Mouse (Mus musculus) right cerebral cortex, postnatal 4 days (tissue): ENCODE data around the gene Afap1l2.

ENCODE experiments used
- DNase-seq: peaks from one replicate; pipeline ENCODE4 v3.0.0-alpha.2; 2022

Afap1l2 gene

DNA sequence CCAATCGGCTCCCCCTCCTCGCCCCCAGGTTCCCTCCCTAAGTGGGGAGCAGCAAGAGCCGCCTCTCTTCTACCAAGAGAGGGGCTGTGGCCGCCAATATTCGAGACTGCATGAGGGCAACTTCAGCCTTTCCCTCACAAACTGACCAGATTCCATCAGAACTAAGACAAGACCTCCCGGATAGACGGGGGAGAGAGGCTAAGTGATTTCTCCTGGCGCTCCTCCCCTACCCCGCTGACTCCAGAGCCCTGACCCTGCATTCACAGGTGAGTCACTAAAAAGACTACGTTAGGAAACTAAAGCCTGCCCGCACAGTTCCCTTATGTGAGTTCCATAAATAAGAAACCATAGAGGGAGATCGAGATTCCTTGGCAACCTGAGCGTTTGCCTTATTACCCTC is 1.2 kb downstream of the Afap1l2 start:
- DNase-seq, result no peak

DNA sequence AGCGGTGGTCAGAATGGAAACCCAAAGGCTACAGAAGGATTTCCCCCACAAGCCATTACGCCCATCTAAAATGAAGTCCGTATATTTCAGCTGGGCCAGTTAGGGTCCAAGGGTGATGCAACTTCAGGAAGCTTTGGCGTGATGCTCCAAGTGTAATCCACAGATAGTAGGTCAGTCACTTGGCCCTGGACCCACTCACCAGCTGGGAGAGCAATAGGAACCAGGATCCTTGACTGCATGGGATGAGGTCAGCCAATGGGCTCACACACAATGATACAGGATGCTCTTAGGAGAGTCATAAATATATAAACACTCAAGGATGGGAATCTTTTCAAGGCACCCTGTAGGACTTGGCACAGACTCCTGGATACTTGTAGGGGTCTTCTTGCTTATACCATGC is 3.0 kb downstream of the Afap1l2 start:
- no peak for DNase-seq

DNA sequence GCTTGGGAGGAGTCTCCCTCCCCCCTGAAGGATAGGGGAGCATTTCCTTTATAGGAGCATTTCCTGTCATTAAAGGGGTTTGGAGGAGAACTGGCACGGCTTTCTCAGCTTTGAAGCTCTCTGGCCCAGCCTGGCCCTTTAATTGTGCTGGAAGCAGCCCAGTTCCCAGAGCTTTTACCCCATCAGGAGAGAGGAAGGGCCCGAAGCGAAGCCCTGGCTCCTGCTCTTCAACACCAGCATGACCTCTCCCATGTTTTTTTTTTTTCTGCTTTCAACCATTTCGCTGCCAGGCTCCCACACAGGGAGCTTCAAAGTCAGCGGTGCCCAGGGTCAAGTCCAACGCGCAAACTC is 4.6 kb downstream of the Afap1l2 start:
- no peak for DNase-seq

DNA sequence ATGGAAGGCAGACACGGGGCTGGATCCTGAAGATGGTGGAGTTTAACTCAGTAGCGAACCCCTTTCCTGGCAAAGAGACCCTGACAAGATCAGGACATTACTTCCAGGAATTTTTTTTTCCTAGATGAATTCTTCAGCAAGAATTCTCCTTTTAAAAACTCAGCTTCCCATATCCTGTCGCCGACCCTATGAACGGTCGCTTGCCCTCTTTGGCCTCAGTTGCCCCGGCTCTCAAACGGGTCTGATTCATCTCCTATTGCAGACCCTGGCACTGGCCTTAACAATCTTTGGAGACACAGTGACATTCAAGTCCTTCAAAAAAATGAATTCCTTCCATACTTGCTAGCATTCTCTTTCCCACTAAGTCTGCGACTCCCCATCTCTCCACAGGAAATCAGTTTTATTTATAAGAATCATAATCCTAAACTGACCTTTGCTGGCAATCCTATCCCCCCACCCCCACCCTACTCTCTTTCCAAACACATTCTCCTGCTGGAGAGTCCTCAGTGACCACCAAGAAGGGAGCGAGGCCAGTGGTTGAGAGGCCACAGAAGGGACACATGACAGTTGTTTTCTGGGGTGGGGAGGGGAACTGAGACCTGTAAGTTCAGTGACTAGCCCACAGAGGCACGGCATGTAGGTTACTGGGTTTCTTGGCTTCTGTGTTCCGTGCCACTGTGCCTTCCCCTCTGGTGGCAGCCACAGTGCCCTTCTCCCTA is 5.1 kb downstream of the Afap1l2 start:
- no peak for DNase-seq

DNA sequence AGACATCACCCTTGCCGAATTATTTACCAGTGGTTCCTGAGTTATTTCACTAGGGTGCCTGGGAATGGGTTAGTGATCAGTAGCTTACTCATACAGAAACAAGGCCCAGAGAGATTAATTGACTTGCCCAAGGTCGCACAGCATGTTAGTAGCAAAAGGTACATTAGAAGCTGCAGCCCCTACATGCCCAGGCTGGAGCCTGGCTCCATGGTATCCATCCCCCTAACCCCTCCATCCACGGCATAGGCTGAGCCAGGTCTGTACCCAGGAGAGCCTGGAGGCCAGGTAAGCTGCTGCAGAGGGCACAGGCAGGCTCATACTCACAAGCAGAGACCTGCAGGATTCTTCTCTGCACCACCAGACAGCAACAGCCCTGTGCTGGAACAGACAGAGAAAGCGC is 6.1 kb downstream of the Afap1l2 start:
- DNase-seq, result no peak

DNA sequence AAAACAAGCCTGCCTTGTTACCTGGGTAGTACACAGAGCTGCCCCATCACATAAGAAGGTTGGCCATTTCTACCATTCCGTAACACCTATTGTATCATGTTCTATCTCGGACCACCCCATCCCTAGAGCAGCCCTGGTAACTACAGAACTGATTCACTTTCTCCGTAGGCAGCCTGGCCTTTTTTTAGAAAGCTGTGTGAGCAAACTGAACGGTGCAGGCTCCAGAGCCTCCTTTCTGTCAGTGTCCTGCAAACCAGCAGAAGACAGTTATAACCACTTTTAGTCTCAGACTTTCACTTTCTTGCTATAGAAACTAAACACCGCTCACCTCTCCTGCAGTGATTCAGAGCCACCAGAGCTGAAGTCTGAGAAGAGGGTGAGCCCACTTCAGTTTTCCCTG is 7.4 kb downstream of the Afap1l2 start:
- DNase-seq, result no peak

DNA sequence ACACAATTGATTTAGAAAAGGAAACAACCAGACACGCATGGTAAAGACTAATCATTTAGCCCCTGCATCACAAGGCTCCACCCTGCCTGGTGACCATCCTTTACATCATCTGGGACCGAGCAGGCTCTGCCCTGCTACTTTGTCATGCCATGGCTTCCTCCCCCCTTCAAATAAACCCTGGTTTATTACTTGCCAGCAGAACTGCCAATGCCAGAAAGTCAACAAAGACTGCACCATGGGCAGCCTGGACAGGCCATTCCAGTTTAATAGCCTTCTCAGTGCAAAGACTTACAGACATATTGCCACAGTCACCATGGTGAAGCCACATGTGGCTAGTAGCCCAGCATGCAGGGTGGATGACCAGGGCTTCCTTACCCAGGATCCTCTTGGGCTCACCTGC is 8.2 kb downstream of the Afap1l2 start:
- DNase-seq, result no peak

DNA sequence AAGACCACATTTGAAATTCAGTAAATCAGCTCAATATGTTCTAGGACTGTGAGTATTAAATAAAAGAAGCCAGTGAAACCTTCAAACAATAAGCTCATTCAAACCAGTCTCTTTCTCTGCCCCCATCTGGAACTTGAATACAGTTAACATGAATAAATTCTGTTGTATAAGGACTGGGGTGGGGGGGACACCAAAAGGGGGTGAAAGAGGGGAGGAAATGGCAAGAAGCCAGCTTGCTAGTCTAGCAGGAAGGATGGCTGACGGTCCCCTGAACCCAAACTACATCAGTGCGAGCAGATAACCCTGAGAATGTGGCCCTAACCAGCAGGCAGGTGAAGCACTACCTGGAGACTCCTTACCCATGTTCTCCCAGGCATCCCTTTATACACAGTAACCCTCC is 9.1 kb downstream of the Afap1l2 start:
- DNase-seq, result no peak

DNA sequence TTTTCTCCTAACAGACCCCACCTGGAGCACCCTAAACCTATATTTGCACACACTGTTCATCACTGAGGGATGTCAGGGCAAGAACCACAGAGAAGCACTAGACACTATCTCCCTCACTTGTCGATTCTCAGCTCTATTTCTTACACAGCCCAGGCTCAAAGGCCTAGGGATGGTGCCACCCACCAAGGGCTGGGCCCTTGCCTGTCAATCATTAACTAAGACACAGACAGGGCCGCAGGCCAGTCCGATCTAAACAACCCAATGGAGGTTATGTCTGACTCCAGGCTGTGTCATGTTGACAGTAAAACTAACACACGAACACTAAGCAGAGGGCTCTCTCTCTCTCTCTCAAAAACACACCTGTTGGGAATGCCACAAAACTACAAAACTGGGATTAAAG is 9.7 kb downstream of the Afap1l2 start:
- no peak for DNase-seq

DNA sequence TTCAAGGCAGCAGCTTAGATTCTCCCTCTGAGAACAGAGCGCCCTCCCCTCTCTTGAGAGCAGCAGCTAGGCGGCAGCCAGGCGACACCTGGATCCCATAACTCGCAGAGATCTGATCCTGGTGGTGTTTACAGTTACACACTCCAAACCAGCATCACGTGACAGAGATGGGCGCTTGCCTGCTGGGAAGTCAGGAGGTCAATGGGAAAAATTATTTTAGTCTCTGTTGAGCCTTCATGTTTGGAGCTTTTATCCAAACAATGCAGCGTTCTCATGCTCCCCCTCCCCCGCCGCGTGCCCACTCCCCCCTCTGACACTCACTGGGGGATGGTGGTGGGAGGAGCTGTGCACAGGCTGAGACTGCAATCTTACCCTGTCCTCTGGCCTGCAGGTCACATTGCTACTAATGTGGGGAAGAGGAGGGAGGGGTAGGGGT is 10.8 kb downstream of the Afap1l2 start:
- DNase-seq, result no peak

DNA sequence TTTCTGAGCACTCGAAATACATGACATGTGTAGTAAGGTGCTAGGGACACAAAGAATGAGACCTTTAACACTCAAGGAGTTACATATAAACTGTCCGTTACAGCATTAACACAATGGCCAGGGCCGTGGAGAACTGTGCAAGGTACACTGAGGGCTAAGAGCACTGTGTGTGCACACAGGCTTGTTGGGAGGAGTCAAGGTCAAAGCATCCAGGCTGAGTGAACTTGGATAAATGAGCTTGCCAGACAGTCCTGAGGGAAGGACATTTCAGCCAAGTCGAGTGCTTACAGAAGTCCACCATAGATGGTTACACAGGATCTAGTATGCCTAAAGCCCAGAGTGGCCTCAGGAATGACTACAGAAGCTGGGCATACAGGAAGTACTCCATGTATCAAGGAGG is 12.6 kb downstream of the Afap1l2 start:
- DNase-seq, result no peak

DNA sequence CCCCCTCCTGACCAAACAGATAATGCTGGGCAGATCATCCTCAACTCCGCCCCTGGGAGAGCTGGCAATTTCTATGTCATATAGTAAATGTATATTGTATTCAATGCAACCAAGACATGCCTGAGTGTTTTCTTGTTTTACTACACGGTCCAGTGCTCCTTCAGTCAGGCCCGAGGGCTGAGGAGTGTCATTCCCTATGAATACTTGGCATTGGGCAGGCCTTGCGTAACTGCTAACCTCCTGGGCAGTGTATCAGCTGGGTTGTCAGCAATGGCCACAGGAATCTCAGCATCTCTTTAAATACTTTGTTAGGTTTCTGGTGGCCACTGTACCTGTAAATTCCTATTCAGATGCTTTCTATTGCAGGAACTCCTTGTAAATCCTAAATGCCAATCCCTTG is 13.4 kb downstream of the Afap1l2 start:
- DNase-seq, result no peak

DNA sequence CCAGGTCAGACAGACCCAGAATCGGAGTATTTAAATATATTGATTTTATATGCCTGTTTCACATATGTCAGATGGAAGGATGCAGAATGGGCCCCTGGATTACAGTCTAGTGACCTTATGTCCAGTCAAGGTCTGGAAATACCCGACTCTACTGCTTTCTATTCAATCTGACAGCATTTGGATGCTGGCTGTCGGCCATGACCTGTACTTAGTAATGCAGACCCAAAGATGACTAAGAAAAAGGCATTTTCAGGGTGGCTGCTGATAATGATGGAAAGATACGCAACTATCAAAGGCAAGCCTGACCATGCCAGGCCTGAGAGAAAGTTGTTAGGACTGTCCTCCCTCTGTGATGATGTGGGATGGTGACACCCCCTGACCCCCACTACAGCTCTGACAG is 14.3 kb downstream of the Afap1l2 start:
- no peak for DNase-seq

DNA sequence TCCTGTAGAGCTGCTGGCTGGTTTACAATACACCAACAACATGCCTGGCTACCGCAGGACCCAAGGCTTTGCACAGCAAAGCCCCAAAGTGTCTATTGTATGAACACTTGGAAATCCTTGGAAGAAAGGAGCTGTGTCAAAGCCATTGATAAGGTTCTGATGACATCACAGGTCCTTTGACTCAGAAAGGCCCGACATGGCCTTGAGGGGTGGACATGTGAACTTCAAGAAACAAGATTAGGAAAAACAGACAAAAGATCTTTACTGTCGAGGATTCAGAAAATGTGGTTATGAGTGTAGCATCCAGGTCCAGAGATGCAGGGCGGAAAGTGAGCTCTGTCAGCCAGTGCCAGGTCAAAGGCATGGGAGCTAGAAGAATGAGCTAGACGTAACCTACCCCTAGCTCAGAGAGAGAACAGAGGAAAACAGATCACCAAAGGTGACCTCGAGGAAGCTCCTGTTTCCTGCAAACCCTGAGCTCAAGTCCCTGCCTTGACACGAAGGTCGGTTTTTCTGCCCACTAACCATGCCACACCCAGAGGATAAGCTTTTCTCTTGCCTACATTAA is 15.0 kb downstream of the Afap1l2 start:
- DNase-seq, result no peak

DNA sequence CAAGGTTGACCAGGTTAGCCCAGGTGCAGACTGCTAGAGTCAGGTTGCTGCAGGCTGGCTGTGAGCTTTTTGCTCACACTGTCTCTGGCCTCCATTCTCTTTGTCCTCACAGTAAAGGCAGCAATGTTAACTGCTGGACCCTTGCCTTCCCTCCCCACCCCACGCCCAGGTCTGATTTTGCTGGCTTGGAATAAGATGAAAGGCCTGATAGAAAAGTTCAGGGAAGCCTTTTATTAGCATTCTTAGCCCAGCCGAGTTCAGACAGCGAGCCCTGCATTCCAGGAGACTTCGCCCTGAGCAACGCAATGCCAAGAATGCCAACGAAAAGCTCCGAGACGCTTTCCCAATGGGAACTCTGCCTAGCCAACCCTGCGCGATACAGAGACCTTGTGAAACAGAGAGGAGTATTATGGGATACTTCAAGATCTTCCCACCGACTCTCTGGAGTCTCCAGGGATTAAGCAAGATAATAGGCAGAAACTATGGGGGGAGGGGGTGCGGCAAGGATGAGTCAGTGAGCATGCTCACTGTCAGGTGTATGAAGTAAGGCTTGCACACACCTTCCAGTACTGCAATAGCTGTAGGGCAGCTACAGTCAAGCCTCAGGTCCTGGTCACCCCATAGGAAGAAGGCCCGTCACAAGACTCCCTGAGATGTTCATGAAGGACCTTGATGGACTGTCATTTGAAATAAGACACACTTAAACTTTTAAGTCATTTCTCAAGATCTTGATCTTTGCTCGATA is 17.5 kb downstream of the Afap1l2 start:
- DNase-seq, result no peak

DNA sequence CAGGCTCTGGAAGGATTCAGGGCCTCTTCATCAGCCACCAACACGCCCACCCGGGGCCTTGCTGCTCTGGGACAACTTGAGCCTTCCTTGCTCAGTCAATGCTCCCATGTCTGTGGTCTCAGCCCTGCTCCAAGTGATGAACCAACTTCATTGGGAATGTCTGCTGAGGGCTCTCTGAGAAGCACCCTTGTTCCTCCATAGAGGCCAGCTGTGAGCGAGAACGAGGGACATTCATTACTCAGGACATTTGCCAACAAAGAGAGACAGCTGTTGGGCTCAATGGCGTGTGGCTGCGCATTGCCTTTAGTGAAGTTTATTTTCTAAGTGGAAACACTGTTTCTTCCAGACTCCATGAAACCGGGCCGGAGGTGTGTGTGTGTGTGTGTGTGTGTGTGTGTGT is 18.9 kb downstream of the Afap1l2 start:
- no peak for DNase-seq

DNA sequence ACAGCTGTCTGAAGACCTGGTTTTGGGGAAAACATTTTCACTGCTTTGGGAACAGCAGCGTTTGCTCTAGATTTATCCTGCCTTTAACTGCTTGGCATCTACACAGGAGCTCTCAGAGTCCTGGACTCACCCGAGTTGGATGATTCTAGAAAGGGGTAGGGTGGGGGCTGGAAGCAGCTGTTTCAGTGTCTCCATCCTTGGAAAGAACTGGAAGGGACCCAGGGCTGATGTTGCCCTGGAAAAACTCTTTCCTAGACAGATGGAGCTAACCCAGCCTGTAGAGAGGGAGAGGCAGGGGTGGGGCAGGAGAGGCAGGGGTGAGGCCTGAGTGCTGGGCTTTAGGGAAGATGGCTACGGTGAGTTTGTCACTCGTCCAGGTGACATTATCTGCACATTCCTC is 23.8 kb downstream of the Afap1l2 start:
- no peak for DNase-seq

DNA sequence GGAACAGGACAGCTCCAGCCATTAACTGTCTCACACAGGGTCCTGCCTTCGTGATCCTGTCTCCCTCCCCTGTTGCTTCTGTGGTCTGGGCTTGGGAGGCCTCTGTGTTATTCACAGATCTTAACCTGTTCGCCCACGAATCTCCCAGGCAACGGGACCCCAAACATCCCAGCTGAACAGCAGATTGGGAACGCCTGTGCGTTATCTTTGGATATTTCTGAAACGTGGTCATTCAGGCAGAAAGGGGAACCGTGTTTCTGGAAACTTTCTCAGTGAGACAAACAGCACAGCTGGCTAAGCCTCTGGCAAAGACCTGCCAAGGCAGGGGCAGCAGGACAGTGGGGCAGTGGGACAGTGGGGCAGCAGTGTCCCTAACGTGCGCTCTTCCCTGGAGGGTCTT is 24.3 kb downstream of the Afap1l2 start:
- no peak for DNase-seq

DNA sequence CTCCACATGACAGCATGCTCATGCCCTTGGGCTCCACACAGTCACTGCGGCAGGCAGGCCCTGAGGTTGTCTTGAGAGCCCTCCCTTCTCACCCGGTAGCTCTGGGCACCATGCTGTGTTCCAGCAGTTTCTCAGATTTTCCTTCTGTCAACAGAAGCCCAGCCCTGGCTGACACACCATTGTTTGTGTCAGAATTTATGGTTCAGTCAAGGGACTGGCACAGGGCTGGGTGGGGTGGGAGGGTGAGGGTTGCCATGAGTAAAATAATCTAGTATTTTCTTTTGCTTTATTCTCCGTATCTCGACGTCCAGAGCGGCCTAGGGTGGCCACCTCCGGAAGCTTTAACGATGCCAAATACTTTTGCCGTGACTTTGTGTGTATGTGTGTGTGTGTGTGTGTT is 26.3 kb downstream of the Afap1l2 start:
- DNase-seq, result no peak

DNA sequence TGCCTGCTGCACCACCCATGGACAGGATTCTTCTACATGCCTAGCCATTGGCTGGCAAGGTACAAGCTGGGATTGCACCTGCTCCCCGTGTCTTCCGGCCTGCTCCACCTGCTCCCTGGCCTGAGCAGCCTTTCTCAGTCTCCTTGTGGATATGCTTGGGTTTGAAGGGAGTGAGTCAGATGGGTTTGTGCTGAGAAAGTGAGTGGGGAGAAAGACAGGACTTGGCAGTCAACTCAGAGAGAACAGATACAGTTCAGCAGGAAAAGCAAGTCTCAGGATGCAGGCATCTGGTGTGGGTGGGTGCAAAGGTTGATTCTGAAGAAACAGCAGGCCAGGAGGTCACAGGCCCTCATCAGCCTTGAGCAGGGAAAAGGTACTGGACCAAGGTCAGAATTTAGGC is 27.2 kb downstream of the Afap1l2 start:
- no peak for DNase-seq

DNA sequence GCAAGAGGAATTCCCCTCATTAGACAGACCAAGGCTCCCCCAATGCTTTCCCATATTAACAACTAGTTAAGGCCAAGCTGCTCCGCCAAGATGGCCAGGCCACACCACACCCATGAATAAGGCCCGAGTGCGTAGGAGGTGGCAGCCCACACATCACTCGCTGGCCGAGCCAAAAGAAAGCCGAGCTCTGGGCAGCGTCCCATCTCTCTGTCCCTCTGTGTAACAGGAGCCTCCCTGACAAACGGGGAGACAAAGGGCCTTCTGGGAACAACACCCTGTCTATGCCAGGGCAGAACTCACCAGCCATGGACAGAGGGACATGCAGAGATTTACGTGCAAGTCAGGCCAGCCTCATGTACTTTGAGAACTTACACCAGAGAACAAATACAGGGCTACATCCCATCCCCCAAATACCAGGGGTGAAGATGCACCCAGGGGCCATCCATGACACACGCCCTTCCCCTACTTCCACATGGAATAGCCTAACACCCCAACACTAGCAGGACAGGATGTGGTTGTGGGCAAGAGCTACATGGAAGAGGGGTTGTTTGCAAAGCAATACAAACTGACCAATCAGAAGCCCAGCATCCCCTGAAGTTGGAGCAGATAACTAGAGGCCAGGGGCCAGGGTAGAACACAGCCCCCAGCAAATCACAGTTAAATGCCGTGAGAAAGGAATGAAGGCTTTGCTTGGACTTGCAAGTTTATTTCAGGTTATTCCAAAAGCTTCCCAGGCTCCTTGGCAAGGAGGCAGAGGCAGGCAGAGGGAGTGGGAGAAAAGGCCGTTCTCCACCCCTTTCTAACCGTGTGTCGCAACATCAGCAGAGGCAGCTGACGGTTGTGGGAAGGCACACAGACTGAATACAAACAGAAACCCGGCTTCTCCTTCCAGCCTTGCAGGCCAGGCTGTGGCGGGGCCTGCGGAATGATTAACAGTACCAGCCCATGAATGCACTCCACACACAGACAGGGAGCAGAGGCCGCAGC is 30.8 kb downstream of the Afap1l2 start:
- DNase-seq, result peak; percentile 32

DNA sequence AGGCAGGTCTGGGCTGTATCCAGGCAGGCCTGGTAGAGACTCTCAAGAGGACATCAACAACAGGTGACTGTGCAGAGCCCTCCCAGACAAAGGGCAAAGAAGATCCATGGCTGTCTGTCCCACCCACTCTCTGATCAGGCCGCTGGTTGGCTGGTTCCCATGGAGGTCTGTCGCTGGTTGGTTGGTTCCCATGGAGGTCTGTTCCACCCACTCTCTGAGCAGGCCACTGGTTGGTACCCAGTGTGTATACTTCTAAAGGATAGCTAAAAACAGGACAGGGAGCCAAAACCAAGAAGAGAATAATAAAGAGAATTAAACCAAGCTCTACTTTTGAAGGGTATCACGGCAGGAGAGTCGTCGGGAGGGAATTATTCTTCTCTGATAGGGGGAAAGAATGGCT is 31.5 kb downstream of the Afap1l2 start:
- DNase-seq, result no peak

DNA sequence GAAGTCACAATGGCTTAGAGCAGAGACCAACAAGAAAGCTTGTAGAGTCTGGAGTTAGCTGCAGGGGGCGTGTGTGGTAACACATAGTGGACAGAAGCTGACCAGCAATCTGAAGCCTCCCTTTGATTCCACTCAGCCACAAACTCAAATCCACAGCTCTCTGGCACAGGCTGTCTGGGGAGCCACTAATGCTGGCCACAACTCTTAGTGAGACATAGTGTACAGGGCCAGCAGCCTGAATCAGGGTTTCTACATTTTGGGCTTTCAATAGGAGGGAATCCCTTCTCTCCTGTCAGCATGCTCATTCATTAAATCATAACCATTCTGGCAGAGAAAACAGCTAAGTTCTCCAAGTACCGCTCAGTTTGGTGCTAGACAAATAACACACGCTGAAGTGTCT is 32.5 kb downstream of the Afap1l2 start:
- no peak for DNase-seq
